Mouse (Mus musculus): Measurements from ENCODE around the gene Fcamr. TPM values are rescaled to one million over a fixed set of nuclear protein-coding genes. Genes with fewer than 3 reads are reported as not detected.

Fcamr gene
- polyA plus RNA-seq, 1 experiment from 2014 or later, result 0.17 TPM

- Histone ChIP-seq H3K27ac (ENCODE audit: low read depth, low read length) (no peak overlapping the region), H3K4me3 (ENCODE audit: low read depth, low read length) (no peak overlapping the region), H3K4me1 (replicated peaks; ENCODE audit: control insufficient read depth, insufficient read depth, low read length) (no peaks in the 10 kb centered on the region), H3K9me3 (ENCODE audit: control insufficient read depth) (no peaks in the 10 kb centered on the region), H3K27me3 (replicated peaks; ENCODE audit: control insufficient read depth, insufficient read depth, low read length) (no peaks in the 10 kb centered on the region), H3K36me3 (ENCODE audit: control insufficient read depth, insufficient read depth) (no peaks in the 10 kb centered on the region), H3K9ac (ENCODE audit: low read depth, low read length) (no peak overlapping the region), H3K4me2 (replicated peaks; ENCODE audit: low read depth) (no peak overlapping the region)
- 81% methylated on average over 2 of the region's 2 CpGs for WGBS
- ATAC-seq, result no peak
- TF ChIP-seq CTCF (IDR thresholded peaks at IDR 0.05; ENCODE audit: low read depth), result no peak
Observed at GRCm38 (mm10) chr1:130855723-130856122, 55.0 kb downstream of the Fcamr start.

DNA sequence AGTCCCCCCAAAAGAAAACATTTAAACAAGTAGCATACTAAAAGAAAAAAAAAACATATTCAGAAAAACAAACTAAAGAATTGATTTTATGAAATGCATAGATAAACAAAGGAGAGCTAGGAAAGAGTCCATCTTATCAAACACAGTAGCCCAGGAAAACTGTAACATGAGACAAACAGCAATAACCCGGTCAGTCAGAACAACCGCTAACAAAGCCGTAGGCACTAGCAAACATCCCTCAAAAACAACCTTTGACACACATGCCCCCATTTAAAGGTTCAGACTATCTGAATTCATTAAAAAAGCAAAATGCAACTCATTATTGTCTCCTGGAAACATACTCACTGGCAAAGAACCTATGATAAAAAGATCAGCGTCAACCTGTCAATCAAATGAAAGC lies 56.8 kb downstream of the Fcamr start:
- H3K27me3 ChIP-seq (replicated peaks; ENCODE audit: control insufficient read depth, insufficient read depth, low read length), result no peaks in the 10 kb centered on the region
- ATAC-seq, result no peak
- H3K9ac ChIP-seq (ENCODE audit: low read depth, low read length), result no peak overlapping the region
- no peak overlapping the region for H3K4me2 ChIP-seq (replicated peaks; ENCODE audit: low read depth)
- no peak for TF ChIP-seq CTCF (IDR thresholded peaks at IDR 0.05; ENCODE audit: low read depth)
- no peaks in the 10 kb centered on the region for H3K4me1 ChIP-seq (replicated peaks; ENCODE audit: control insufficient read depth, insufficient read depth, low read length)
- WGBS, result 42% methylated on average over 4 of the region's 4 CpGs
- no peak overlapping the region for H3K27ac ChIP-seq (ENCODE audit: low read depth, low read length)
- H3K36me3 ChIP-seq (ENCODE audit: control insufficient read depth, insufficient read depth), result no peaks in the 10 kb centered on the region
- H3K4me3 ChIP-seq (ENCODE audit: low read depth, low read length), result no peak overlapping the region
- H3K9me3 ChIP-seq (ENCODE audit: control insufficient read depth), result no peaks in the 10 kb centered on the region

DNA sequence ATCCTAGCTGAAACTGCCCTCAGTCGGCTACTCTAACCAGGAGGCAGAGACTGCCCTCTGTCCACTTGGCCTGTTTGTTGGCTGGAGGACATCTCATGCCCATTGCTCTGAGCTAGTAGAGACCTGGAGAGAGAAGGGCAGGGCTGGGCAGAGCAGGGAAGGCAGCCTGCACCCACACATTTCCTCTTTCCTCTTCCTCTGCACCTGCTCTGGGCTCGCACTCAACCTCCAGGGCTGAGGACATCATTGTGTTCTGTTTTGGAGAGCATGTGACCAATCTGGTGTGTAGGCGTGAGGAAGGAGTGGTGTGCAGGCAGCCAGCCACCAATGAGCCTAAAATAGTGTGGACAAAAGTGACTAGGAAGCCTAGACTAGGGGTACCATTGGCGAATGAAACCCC lies 63.5 kb downstream of the Fcamr start:
- Histone ChIP-seq H3K9me3 (ENCODE audit: control insufficient read depth) (no peaks in the 10 kb centered on the region), H3K4me1 (replicated peaks; ENCODE audit: control insufficient read depth, insufficient read depth, low read length) (peaks cover 4% of the 10 kb centered on the region; the same call in 1 of the 2 replicates), H3K4me2 (replicated peaks; ENCODE audit: low read depth) (no peak overlapping the region), H3K27ac (ENCODE audit: low read depth, low read length) (no peak overlapping the region), H3K9ac (ENCODE audit: low read depth, low read length) (no peak overlapping the region), H3K4me3 (ENCODE audit: low read depth, low read length) (no peak overlapping the region), H3K36me3 (ENCODE audit: control insufficient read depth, insufficient read depth) (no peaks in the 10 kb centered on the region), H3K27me3 (replicated peaks; ENCODE audit: control insufficient read depth, insufficient read depth, low read length) (no peaks in the 10 kb centered on the region)
- TF ChIP-seq CTCF (IDR thresholded peaks at IDR 0.05; ENCODE audit: low read depth), result no peak
- 72% methylated on average over 4 of the region's 4 CpGs for WGBS
- ATAC-seq, result no peak

Other genes with a start within 250 kb of the Fcamr start
- 0.08 TPM in 1 of 2 replicates, not detected in the other for gene Zp3r, start 171.3 kb upstream of the Fcamr start, polyA plus RNA-seq (2015; fragmentation: Nextera tagmentation; extraction: Ambion mirVana)
- 0.82 and 0.98 TPM in 2 replicates for gene C4bp, start 139.3 kb upstream of the Fcamr start, polyA plus RNA-seq (2015; fragmentation: Nextera tagmentation; extraction: Ambion mirVana)
- gene Gm29427, start 85.1 kb upstream of the Fcamr start, polyA plus RNA-seq (2015; fragmentation: Nextera tagmentation; extraction: Ambion mirVana), result 0.20 and 0.48 TPM in 2 replicates
- gene Yod1, start 83.6 kb upstream of the Fcamr start, polyA plus RNA-seq (2015; fragmentation: Nextera tagmentation; extraction: Ambion mirVana), result 8.9 and 9.5 TPM in 2 replicates
- gene Pfkfb2, start 71.6 kb upstream of the Fcamr start, polyA plus RNA-seq (2015; fragmentation: Nextera tagmentation; extraction: Ambion mirVana), result 6.1 and 7.0 TPM in 2 replicates
- gene AA986860, start 68.9 kb upstream of the Fcamr start, polyA plus RNA-seq (2015; fragmentation: Nextera tagmentation; extraction: Ambion mirVana), result 42.3 and 46.7 TPM in 2 replicates
- gene Pigr, start 25.8 kb downstream of the Fcamr start, polyA plus RNA-seq (2015; fragmentation: Nextera tagmentation; extraction: Ambion mirVana), result 14.0 and 15.1 TPM in 2 replicates
- gene Fcmr, start 64.8 kb downstream of the Fcamr start, polyA plus RNA-seq (2015; fragmentation: Nextera tagmentation; extraction: Ambion mirVana), result 0.52 and 2.0 TPM in 2 replicates
- gene Il24, start 86.6 kb downstream of the Fcamr start, polyA plus RNA-seq (2015; fragmentation: Nextera tagmentation; extraction: Ambion mirVana), result not detected in 2 replicates
- gene Il20, start 110.5 kb downstream of the Fcamr start, polyA plus RNA-seq (2015; fragmentation: Nextera tagmentation; extraction: Ambion mirVana), result not detected in 2 replicates
- not detected in 2 replicates for gene Il19, start 139.2 kb downstream of the Fcamr start, polyA plus RNA-seq (2015; fragmentation: Nextera tagmentation; extraction: Ambion mirVana)
- not detected in 2 replicates for gene Il10, start 218.9 kb downstream of the Fcamr start, polyA plus RNA-seq (2015; fragmentation: Nextera tagmentation; extraction: Ambion mirVana)